8 mouse cellular contexts compared by ENCODE assay signal in the genomic region with DNA sequence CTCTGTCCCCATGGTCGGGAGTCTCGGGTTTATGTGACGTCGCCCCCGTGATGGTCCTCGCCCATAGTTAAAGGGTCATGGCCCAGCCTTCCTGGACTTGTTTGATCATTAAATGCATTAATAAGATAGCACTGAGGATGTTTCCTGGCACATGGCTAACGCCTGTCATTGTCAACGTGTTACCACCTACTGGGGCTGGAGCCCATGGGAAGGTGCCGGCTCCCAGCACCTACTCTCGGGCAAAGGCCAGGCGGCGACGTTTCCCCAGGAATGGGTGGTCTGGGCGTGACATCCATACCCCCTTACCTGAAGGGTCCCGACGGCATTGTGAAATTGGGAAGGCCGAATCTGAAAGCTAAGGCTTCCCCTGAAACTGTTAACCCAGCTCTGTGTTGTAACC. TPM values are rescaled to one million over a fixed set of nuclear protein-coding genes. Genes with fewer than 3 reads are reported as not detected.
A peak's percentile ranks its signal among the peaks of the same experiment; 100 is the strongest.
DNase-seq lines count a peak whose midpoint lies in the region; ATAC-seq and TF ChIP-seq lines count a peak whose summit lies in the region.

No protein-coding gene starts in this region.

- H3K27me3 ChIP-seq in kidney, postnatal 0 days (ENCODE audit: insufficient read depth, low read length) = no peaks in the 10 kb centered on the region
- no peaks in the 10 kb centered on the region for H3K27me3 ChIP-seq in hindbrain, embryonic 13.5 days
- no peaks in the 10 kb centered on the region for H3K27me3 ChIP-seq in midbrain, embryonic 15.5 days (replicated peaks)

- H3K36me3 ChIP-seq in kidney, postnatal 0 days (ENCODE audit: insufficient read depth, low read length) = peaks cover 3% of the 10 kb centered on the region; the same call in 1 of the 2 replicates
- H3K36me3 ChIP-seq in hindbrain, embryonic 13.5 days = peaks cover 14% of the 10 kb centered on the region
- peaks cover 12% of the 10 kb centered on the region for H3K36me3 ChIP-seq in midbrain, embryonic 15.5 days (replicated peaks)

- TF ChIP-seq CTCF in kidney, postnatal 0 days (IDR thresholded peaks at IDR 0.05; ENCODE audit: low read depth) = no peak

- peaks cover 10% of the 10 kb centered on the region; the same call in 1 of the 2 replicates for H3K4me1 ChIP-seq in kidney, postnatal 0 days (replicated peaks; ENCODE audit: insufficient read depth, low read length)
- peaks cover 11% of the 10 kb centered on the region; the same call in 1 of the 2 replicates for H3K4me1 ChIP-seq in brown adipose tissue, adult 24 weeks (ENCODE audit: control insufficient read depth, insufficient read depth, insufficient read length, low read length)
- peaks cover 18% of the 10 kb centered on the region for H3K4me1 ChIP-seq in hindbrain, embryonic 13.5 days (replicated peaks)
- H3K4me1 ChIP-seq in midbrain, embryonic 15.5 days = peaks cover 15% of the 10 kb centered on the region

- no peak for DNase-seq in kidney, postnatal 0 days (ENCODE audit: low spot score)
- DNase-seq in kidney, postnatal 10 days = no peak
- no peak for DNase-seq in spleen, adult 18-20 months
- no peak for DNase-seq in layer of hippocampus, postnatal 10 days (ENCODE audit: low spot score in 2 of 2)
- DNase-seq in gastrocnemius, adult 8-10 months (ENCODE audit: low spot score in 2 of 2) = no peak

- WGBS in kidney, postnatal 0 days = 2% methylated on average over 17 of the region's 17 CpGs
- 3% methylated on average over 17 of the region's 17 CpGs for WGBS in hindbrain, embryonic 13.5 days
- 3% methylated on average over 17 of the region's 17 CpGs for WGBS in midbrain, embryonic 15.5 days

- H3K4me3 ChIP-seq in kidney, postnatal 0 days (replicated peaks; ENCODE audit: low read depth, low read length) = peak overlapping the region; percentile 74
- H3K4me3 ChIP-seq in brown adipose tissue, adult 24 weeks (ENCODE audit: insufficient read depth, low read depth, low read length) = peak overlapping the region; percentile 88
- peak overlapping the region; percentile 59 for H3K4me3 ChIP-seq in hindbrain, embryonic 13.5 days
- peak overlapping the region; percentile 59 for H3K4me3 ChIP-seq in midbrain, embryonic 15.5 days

- peak overlapping the region; percentile 84 for H3K4me2 ChIP-seq in kidney, postnatal 0 days (ENCODE audit: low read length)
- peak overlapping the region; percentile 82 for H3K4me2 ChIP-seq in hindbrain, embryonic 13.5 days
- H3K4me2 ChIP-seq in midbrain, embryonic 15.5 days = peak overlapping the region; percentile 79

- ATAC-seq in kidney, postnatal 0 days (replicated peaks; ENCODE audit: low FRiP score, low read depth) = no peak
- ATAC-seq in hindbrain, embryonic 13.5 days (ENCODE audit: low FRiP score) = no peak; the same call in 1 of the 2 replicates
- no peak for ATAC-seq in midbrain, embryonic 15.5 days (replicated peaks)

- peak overlapping the region; percentile 88 for H3K27ac ChIP-seq in kidney, postnatal 0 days
- H3K27ac ChIP-seq in brown adipose tissue, adult 24 weeks (replicated peaks; ENCODE audit: low read depth, low read length) = peak overlapping the region; percentile 47
- peak overlapping the region; percentile 61; the same call in 1 of the 2 replicates for H3K27ac ChIP-seq in hindbrain, embryonic 13.5 days
- H3K27ac ChIP-seq in midbrain, embryonic 15.5 days = peak overlapping the region; percentile 63

- no peaks in the 10 kb centered on the region for H3K9me3 ChIP-seq in kidney, postnatal 0 days (replicated peaks; ENCODE audit: low read length)
- H3K9me3 ChIP-seq in hindbrain, embryonic 13.5 days = no peaks in the 10 kb centered on the region
- no peaks in the 10 kb centered on the region for H3K9me3 ChIP-seq in midbrain, embryonic 15.5 days

- H3K9ac ChIP-seq in kidney, postnatal 0 days (ENCODE audit: low read depth, low read length) = peak overlapping the region; percentile 53
- peak overlapping the region; percentile 74 for H3K9ac ChIP-seq in hindbrain, embryonic 13.5 days
- H3K9ac ChIP-seq in midbrain, embryonic 15.5 days = peak overlapping the region; percentile 47

RNA-seq across cellular contexts. Expression of gene Tom1, which starts 0.8 kb away (rescaled TPM):
- 38.4 and 43.2 TPM in 2 replicates for polyA plus RNA-seq in kidney, postnatal 0 days (2015; fragmentation: Nextera tagmentation; extraction: Ambion mirVana)
- 21.7 and 21.8 TPM in 2 replicates for polyA plus RNA-seq in brown adipose tissue, adult 24 weeks (2012; ENCODE audit: insufficient read depth, insufficient read length, missing spikeins)
- polyA plus RNA-seq in hindbrain, embryonic 13.5 days (2015; fragmentation: Nextera tagmentation; extraction: Ambion mirVana) = 27.3 and 30.1 TPM in 2 replicates
- 32.0 and 34.3 TPM in 2 replicates for polyA plus RNA-seq in midbrain, embryonic 15.5 days (2015; fragmentation: Nextera tagmentation; extraction: Ambion mirVana)
- 10 to 100 TPM; 34.8 to 36.7 TPM for total RNA-seq in layer of hippocampus, postnatal 10 days (2021)
- total RNA-seq in gastrocnemius, adult 8-10 months (2022) = 10 to 100 TPM; 49.3 to 54.6 (median 50.3) TPM

RNA-seq across cellular contexts. Expression of gene Hmgxb4, which starts 41.1 kb away (rescaled TPM):
- 25.0 and 26.5 TPM in 2 replicates for polyA plus RNA-seq in kidney, postnatal 0 days (2015; fragmentation: Nextera tagmentation; extraction: Ambion mirVana)
- 7.4 and 9.7 TPM in 2 replicates for polyA plus RNA-seq in brown adipose tissue, adult 24 weeks (2012; ENCODE audit: insufficient read depth, insufficient read length, missing spikeins)
- polyA plus RNA-seq in hindbrain, embryonic 13.5 days (2015; fragmentation: Nextera tagmentation; extraction: Ambion mirVana) = 40.7 and 42.0 TPM in 2 replicates
- polyA plus RNA-seq in midbrain, embryonic 15.5 days (2015; fragmentation: Nextera tagmentation; extraction: Ambion mirVana) = 41.5 and 44.4 TPM in 2 replicates
- total RNA-seq in layer of hippocampus, postnatal 10 days (2021) = 10 to 100 TPM; 26.2 to 30.3 TPM
- total RNA-seq in gastrocnemius, adult 8-10 months (2022) = 10 to 100 TPM in 1 of 4 experiments, 1 to 10 TPM in 3; 6.5 to 12.7 (median 8.3) TPM

RNA-seq across cellular contexts. Expression of gene Hmox1, which starts 59.1 kb away (rescaled TPM):
- 39.9 and 43.1 TPM in 2 replicates for polyA plus RNA-seq in kidney, postnatal 0 days (2015; fragmentation: Nextera tagmentation; extraction: Ambion mirVana)
- 9.7 and 15.4 TPM in 2 replicates for polyA plus RNA-seq in brown adipose tissue, adult 24 weeks (2012; ENCODE audit: insufficient read depth, insufficient read length, missing spikeins)
- polyA plus RNA-seq in hindbrain, embryonic 13.5 days (2015; fragmentation: Nextera tagmentation; extraction: Ambion mirVana) = 13.7 and 16.6 TPM in 2 replicates
- polyA plus RNA-seq in midbrain, embryonic 15.5 days (2015; fragmentation: Nextera tagmentation; extraction: Ambion mirVana) = 11.6 and 14.2 TPM in 2 replicates
- 1 to 10 TPM; 5.9 to 6.8 TPM for total RNA-seq in layer of hippocampus, postnatal 10 days (2021)
- 1 to 10 TPM; 3.3 to 9.5 (median 4.2) TPM for total RNA-seq in gastrocnemius, adult 8-10 months (2022)
